Mouse (Mus musculus) CD4-positive, CD25-positive, alpha-beta regulatory T cell, adult 2 months (primary cell): ENCODE data around the gene Snx32.
A peak's percentile ranks its signal among the peaks of the same experiment; 100 is the strongest.

Experiments used
- DNase-seq: peaks from one replicate; pipeline ENCODE4 v3.0.0-alpha.2; 2012; ENCODE audit warnings: low read depth, low spot score

The Snx32 gene

GRCm38 (mm10) chr19:5483386-5484359, 26.7 kb downstream of the Snx32 start:
- no peak for DNase-seq

GRCm38 (mm10) chr19:5481398-5481797, 28.9 kb downstream of the Snx32 start:
- no peak for DNase-seq

GRCm38 (mm10) chr19:5480016-5480415, 30.3 kb downstream of the Snx32 start:
- DNase-seq: no peak

- DNase-seq: no peak
Measured at GRCm38 (mm10) chr19:5477668-5478300, 32.6 kb downstream of the Snx32 start.

GRCm38 (mm10) chr19:5477004-5477667, 33.2 kb downstream of the Snx32 start:
- no peak for DNase-seq

- DNase-seq: no peak
Measured at GRCm38 (mm10) chr19:5475069-5475714, 35.1 kb downstream of the Snx32 start.

- peak; percentile 44 for DNase-seq
Measured at GRCm38 (mm10) chr19:5474281-5475068, 35.9 kb downstream of the Snx32 start.

- peak; percentile 68 for DNase-seq
Measured at GRCm38 (mm10) chr19:5473720-5474119, 36.6 kb downstream of the Snx32 start, which contains the start of gene Efemp2. TSS of gene Efemp2 (plus strand) at chr19:5473954.

- DNase-seq: peak; percentile 39
Measured at GRCm38 (mm10) chr19:5472857-5473256, 37.5 kb downstream of the Snx32 start.

- DNase-seq: no peak
Measured at GRCm38 (mm10) chr19:5471846-5472245, 38.5 kb downstream of the Snx32 start.

GRCm38 (mm10) chr19:5468374-5468773, 42.0 kb downstream of the Snx32 start, which contains the start of gene Ctsw:
TSS of gene Ctsw (minus strand) at chr19:5468507.
- DNase-seq: peak; percentile 72

- no peak for DNase-seq
Measured at GRCm38 (mm10) chr19:5466916-5467500, 43.3 kb downstream of the Snx32 start.

GRCm38 (mm10) chr19:5465037-5465436, 45.3 kb downstream of the Snx32 start:
- DNase-seq: no peak

- DNase-seq: peak; percentile 76
Measured at GRCm38 (mm10) chr19:5463791-5464562, 46.4 kb downstream of the Snx32 start.

GRCm38 (mm10) chr19:5463212-5463611, 47.1 kb downstream of the Snx32 start:
- DNase-seq: no peak

GRCm38 (mm10) chr19:5461411-5461810, 48.9 kb downstream of the Snx32 start:
- no peak for DNase-seq

- peak; percentile 89 for DNase-seq
Measured at GRCm38 (mm10) chr19:5460465-5460911, 49.9 kb downstream of the Snx32 start, which contains the start of gene Fibp. TSS of gene Fibp (plus strand) at chr19:5460615.

- DNase-seq: no peak
Measured at GRCm38 (mm10) chr19:5459896-5460295, 50.4 kb downstream of the Snx32 start.

GRCm38 (mm10) chr19:5459019-5459418, 51.3 kb downstream of the Snx32 start:
- DNase-seq: no peak
